Mouse (Mus musculus): ENCODE results near the gene Inpp5a.

Gene Inpp5a

DNA sequence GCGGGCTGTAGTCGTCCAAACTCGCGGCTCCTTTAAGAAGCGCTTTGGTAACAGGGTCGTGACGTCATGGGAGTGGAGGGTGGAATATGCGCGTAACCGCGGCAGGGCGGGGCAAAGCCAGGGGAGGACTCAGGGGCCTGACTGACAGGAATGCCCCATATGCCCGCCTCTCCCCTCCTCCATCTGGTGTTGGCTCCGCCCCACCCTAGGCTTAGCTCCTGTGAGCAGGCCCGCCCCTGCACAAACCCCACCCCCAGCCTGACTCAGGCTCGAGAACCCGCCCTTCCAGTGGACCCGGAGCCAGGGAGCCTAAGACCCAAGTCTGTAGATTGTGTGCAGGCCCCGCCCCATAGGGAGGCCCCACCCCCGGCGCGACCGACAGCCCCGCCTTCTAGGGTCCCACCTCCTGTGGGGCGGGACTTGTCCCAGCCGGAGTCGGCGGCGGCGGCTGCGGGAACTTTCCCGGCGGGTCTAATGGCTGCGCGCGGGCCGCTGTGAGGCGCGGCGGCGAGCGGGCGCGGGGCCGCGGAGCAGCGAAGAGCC is at the start of gene Inpp5a:
Inpp5a (plus strand) TSS at position 440 of the 543 bp plus-strand sequence.
- peak; percentile 98 to 99 for DNase-seq (ENCODE audit: low spot score in 2 of 2)

DNA sequence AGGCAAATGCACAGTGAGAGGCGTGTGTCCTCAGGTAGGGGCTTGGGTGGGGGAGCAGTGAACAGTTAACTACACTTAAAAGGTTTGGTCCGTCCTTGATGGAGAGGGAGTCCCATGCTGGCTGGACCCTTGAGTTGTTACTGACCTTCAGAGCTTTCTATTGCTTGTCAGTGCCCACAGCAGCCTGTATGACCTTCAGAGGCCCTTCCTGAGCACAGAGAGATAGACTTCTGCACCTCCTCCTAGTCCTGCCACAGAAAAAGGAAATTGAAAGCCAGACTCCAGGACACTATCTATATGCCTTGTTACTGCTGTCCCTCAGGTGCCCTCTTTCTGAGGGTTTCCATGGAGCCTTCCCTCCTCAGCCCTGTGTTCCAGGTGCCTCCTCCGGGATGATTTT is 49.7 kb upstream of the Inpp5a start:
- DNase-seq (ENCODE audit: low spot score in 2 of 2) = no peak

GRCm38 (mm10) chr7:139341020-139341660 is 47.8 kb upstream of the Inpp5a start:
- no peak for DNase-seq (ENCODE audit: low spot score in 2 of 2)

GRCm38 (mm10) chr7:139342809-139343208 is 46.1 kb upstream of the Inpp5a start:
- no peak for DNase-seq (ENCODE audit: low spot score in 2 of 2)

DNA sequence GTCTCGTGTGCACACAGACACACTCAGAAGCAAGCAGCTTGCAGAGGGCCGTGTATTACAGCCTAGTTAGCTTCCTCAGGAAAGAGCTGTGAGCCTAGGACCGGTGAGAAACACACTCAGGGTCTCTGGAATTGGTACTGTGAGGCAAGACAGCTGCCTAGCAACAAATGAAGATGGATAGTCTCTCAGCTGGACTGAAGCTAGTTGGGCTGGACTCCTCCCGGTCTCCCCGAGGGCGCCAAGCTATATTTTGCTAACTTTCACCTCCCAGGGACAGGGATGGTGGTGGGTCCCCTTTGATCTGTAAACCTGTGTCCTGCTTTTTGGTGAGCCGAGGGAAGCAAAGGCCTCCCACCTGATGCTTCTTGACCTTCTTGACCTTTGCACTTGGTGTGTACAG is 41.9 kb upstream of the Inpp5a start:
- DNase-seq (ENCODE audit: low spot score in 2 of 2) = no peak

- DNase-seq (ENCODE audit: low spot score in 2 of 2) = no peak
Observed at GRCm38 (mm10) chr7:139350606-139351005, 38.3 kb upstream of the Inpp5a start.

- no peak for DNase-seq (ENCODE audit: low spot score in 2 of 2)
Observed at GRCm38 (mm10) chr7:139354370-139355139, 34.4 kb upstream of the Inpp5a start.

DNA sequence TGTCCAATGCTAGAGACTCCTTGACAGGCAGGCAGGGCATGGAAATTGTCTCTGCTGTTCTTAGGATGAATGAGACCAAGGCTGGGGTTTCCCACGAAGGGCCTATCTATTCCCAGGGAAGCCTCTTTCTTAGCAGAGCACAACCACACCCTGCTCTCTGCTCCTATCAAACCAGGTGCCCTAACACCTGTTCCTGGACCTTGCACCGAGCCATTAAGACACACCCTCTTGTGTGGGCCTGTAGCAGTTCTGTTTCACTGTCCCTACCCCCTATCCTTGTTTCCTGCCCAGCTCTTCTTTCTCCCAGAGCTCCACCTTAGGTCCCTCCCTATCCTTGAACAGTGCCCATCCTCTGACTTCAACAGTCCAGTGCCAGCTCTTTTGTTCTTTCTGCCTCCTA is 31.9 kb upstream of the Inpp5a start:
- DNase-seq (ENCODE audit: low spot score in 2 of 2) = no peak

DNA sequence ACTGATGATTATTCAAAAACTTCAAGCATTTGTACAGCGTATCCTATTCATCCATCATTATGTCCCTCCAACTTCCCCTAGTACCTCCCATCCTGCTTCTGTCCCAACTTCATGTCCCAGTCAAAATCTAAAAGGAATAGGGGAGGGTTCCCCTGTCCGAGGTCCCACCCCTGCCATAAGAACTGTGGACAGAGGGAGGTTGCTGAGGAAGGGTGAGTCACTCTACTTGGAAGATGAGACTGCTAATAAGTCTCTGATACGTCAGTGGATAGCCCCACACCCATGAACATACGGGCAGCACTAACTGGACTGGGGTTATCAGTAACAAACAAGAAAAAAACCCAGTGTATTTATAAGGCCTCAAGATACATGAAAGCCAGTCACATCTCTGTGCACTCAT is 29.0 kb upstream of the Inpp5a start:
- no peak for DNase-seq (ENCODE audit: low spot score in 2 of 2)

- no peak for DNase-seq (ENCODE audit: low spot score in 2 of 2)
Observed at GRCm38 (mm10) chr7:139360890-139361559, 27.9 kb upstream of the Inpp5a start.

- no peak for DNase-seq (ENCODE audit: low spot score in 2 of 2)
Observed at GRCm38 (mm10) chr7:139361799-139362198, 27.1 kb upstream of the Inpp5a start.

DNA sequence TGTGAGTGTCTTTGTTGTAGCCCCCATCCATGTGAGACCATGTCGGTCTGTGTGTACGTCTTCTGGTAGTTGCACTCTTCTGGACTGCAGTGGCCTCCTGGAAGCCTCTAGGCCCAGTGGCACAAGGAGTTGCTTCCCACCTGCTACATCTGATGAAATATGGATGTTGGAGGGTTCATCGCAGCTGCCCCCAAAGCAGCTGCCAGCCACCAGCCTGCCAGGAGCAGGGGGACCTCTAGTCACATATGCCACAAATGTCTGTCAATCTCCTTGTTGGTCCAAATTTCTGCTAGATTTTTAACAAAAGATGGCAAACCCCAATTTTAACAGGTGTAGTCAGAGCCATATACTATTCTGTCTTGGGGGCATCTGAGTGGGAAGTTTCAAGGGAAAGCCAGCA is 26.4 kb upstream of the Inpp5a start:
- no peak for DNase-seq (ENCODE audit: low spot score in 2 of 2)

- DNase-seq (ENCODE audit: low spot score in 2 of 2) = no peak
Observed at GRCm38 (mm10) chr7:139363281-139364004, 25.5 kb upstream of the Inpp5a start.

GRCm38 (mm10) chr7:139364005-139364557 is 24.8 kb upstream of the Inpp5a start:
- DNase-seq (ENCODE audit: low spot score in 2 of 2) = peak in 1 of 2 experiments; percentile 20

DNA sequence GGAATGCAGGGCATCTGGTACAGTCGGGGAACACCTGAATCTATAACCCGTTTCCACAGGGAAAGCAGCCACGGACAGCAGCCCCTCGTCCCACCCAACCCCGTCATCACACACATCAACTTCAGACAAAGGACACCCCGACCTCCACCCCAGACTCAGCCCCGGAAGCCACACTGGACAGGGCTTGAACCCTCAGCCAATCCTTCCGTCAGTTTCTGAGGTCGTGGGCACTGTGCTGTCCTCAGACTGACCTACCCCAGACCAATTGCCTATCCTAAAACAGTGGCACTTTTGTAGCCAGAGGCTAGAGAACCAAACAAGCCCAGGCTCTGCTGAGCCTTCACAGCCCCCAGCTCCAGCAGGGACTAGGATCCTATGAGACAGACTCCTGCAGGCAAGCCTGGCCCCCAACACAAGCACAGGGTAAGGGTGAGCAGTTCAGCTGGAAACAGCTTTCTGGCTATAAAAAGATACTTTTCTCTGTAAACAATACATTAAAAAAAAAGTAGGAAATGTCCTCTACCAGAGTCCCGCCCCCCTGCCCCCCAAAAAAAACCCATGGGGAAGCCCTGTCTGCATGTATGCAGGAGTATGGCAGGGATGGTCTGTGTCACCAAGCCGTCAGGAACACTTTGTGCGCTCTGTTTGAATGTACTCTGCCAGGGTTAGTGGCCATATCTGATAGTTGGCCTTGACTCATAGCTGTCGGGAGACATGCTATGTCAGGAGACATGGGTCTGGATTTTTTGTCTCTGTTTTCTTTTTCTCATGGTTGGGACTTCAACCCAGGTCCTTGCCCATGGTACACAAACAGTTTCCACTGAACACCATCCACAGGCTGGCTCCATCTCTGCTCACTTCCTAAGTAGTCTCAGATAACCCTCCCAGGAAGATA is 23.7 kb upstream of the Inpp5a start:
- DNase-seq (ENCODE audit: low spot score in 2 of 2) = no peak

- DNase-seq (ENCODE audit: low spot score in 2 of 2) = no peak
Observed at GRCm38 (mm10) chr7:139366131-139366530, 22.8 kb upstream of the Inpp5a start.

DNA sequence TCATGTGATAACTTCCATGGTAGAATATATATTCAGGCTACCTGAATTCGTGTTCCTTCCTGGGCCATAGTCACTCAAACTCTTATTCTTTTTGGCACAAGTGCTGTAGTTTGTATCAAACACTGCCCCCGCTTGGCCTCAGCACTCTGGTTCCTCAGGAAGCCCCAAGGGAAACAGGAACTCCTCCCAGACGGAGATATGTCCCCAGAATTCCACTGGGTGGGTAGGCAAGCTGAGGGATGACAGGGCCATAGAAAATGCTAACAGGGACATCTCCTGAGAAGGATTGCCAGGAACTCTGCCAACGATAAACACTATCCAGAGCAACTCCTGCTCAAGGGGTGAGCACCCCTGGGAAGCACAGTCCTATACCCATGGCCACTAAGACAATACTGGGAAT is 22.4 kb upstream of the Inpp5a start:
- no peak for DNase-seq (ENCODE audit: low spot score in 2 of 2)

DNA sequence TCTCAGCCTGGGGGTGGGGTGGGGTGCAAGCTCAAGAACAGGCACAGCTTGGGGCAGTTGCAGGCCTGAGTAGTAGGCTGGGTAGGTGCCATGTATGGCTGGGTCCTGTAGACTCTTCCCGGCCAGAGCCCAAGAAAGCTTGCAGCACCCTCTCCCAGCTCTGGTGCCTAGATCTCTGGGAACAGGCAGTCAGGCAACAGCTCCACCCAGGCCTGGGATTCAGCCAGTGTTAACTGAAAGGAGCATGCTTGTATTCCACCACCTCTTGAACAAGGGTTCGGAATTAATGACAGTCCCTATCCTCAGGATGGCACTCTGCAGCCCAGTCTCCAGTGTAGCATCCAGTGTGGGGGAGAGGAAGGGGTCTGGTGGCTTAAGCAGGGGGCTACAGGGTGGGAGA is 20.7 kb upstream of the Inpp5a start:
- no peak for DNase-seq (ENCODE audit: low spot score in 2 of 2)

DNA sequence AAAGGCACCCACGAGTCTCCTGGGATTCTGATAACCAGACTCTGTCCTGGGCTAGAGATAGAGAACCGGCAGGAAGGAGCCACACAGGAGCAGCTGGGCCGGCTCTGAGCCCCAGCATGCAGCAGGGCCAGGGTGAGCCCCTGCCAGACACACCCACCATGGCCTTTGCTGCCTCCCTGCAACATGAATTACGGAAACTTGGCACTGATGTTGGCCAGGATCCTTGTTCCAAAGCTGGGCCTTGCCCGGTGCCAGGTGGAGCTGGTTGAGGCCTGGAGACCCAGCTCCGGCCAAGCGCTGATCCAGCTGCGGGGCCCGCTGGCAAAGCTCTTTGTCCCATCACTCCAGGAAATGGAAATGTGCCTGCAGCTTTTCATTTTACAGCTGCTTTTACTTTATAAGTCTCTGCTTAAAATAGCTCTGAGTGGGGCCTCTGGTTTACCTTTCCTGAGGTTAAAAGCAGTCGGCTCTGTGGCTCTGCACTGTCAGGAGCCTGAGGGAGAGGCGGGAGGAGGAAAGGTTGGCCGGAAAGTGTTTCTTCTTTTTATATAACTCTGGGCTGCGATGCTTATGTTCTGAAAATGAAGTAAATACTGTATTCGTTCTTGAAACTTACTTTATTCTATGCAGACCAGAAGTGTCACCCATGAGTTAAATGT is 20.1 kb upstream of the Inpp5a start:
- DNase-seq (ENCODE audit: low spot score in 2 of 2) = peak in 1 of 2 experiments; percentile 57

DNA sequence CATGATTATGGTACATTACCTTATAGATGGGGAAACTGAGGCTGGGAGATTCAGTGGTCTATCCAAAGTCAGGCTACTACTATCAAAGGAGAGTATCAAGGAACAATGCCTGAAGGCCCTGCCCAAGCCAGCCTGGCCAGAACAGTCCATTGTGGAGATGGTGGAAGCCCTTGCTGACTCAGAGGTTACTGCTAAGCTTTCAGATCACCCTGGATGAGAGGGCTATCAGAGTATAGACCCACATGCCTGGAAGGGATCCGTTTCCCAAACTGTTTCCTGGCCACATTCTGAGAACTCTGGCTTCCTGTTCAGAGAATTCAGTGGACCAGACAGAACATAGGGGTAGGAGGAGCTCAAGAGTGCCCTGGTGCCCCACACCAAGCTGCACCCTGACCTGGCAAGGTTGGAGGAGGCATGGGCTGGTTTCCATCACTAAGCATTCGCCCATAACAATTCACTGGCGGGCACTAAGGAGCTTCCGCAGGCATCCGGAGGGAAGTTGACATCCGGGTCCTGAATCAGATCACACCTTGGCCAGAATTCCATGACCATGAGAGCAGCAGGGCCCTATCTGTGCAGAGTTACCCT is 19.3 kb upstream of the Inpp5a start:
- no peak for DNase-seq (ENCODE audit: low spot score in 2 of 2)
